Mouse (Mus musculus) midbrain, embryonic 15.5 days (tissue): ENCODE measurements at regions not wholly inside any gene's neighbourhood (a gene's known extent, or its start where the extent isn't known, plus 50 kb on each side); places are given as distances from the start of the nearest gene placed in this dataset.
A peak's percentile ranks its signal among the peaks of the same experiment; 100 is the strongest.

ENCODE experiments used
- ATAC-seq: fragments of 200-750 bp; cut with Nextera tagmentation; replicated peaks from 2 replicates; pipeline ENCODE4 v1.8.0; 2017; ENCODE audit warnings: moderate TSS enrichment
- H3K27ac ChIP-seq: fragments of 300-500 bp; sonication (generic); 2 replicates; pipeline ENCODE4 v1.5.1; 2015; ENCODE audit warnings: mild to moderate bottlenecking, inconsistent platforms
- H3K27me3 ChIP-seq: fragments of 300-500 bp; sonication (generic); replicated peaks from 2 replicates; pipeline ENCODE4 v1.6.1; 2015; ENCODE audit warnings: inconsistent platforms
- H3K36me3 ChIP-seq: fragments of 300-500 bp; sonication (generic); replicated peaks from 2 replicates; pipeline ENCODE4 v1.6.1; 2015; ENCODE audit warnings: inconsistent platforms
- H3K4me1 ChIP-seq: fragments of 300-500 bp; sonication (generic); 2 replicates; pipeline ENCODE4 v1.6.1; 2015; ENCODE audit warnings: inconsistent platforms
- H3K4me2 ChIP-seq: fragments of 300-500 bp; sonication (generic); 2 replicates; pipeline ENCODE4 v1.6.1; 2015; ENCODE audit warnings: inconsistent platforms, mild to moderate bottlenecking, moderate library complexity
- H3K4me3 ChIP-seq: fragments of 300-500 bp; sonication (generic); 2 replicates; pipeline ENCODE4 v1.5.1; 2015; ENCODE audit warnings: mild to moderate bottlenecking, inconsistent platforms
- H3K9ac ChIP-seq: fragments of 300-500 bp; sonication (generic); 2 replicates; pipeline ENCODE4 v1.6.1; 2015; ENCODE audit warnings: mild to moderate bottlenecking, inconsistent platforms
- H3K9me3 ChIP-seq: fragments of 300-500 bp; sonication (generic); 2 replicates; pipeline ENCODE4 v1.6.1; 2016; ENCODE audit warnings: inconsistent platforms
- WGBS: fragments of 180-500 bp; shearing (Covaris S2); methylation state at CpG from one replicate; pipeline ENCODE4 v1.1.7; 2015; ENCODE audit warnings: mixed read lengths; 5-methylcytosine and 5-hydroxymethylcytosine counted together

DNA sequence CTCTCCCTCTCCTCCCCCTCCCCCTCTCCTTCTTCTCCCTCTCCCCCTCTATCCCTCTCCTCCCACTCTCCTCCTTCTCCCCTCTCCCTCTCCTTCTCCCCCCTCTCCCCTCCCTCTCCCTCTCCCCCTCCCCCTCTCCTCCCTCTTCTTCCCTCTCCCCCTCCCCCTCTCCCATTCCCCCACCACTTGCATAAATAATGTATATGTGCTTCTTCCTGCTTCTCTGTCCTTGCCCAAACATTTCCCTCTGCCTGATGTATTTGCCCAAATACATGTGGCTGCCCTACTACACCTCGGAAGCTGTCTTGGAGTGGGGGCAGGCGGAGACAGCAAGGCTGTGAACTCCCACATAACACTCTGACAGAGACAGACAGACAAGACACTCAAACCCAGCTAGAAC, 149.2 kb upstream of the Rybp start:
- ATAC-seq, result no peak
- H3K9ac ChIP-seq, result no peak overlapping the region
- H3K27ac ChIP-seq, result no peak overlapping the region
- H3K36me3 ChIP-seq, result no peaks in the 10 kb centered on the region
- no peak overlapping the region for H3K4me2 ChIP-seq
- no peaks in the 10 kb centered on the region for H3K9me3 ChIP-seq
- 76% methylated on average over 2 of the region's 2 CpGs for WGBS
- no peak overlapping the region for H3K4me3 ChIP-seq
- H3K4me1 ChIP-seq, result peaks cover 27% of the 10 kb centered on the region
- peaks cover 16% of the 10 kb centered on the region; the same call in 1 of the 2 replicates for H3K27me3 ChIP-seq

DNA sequence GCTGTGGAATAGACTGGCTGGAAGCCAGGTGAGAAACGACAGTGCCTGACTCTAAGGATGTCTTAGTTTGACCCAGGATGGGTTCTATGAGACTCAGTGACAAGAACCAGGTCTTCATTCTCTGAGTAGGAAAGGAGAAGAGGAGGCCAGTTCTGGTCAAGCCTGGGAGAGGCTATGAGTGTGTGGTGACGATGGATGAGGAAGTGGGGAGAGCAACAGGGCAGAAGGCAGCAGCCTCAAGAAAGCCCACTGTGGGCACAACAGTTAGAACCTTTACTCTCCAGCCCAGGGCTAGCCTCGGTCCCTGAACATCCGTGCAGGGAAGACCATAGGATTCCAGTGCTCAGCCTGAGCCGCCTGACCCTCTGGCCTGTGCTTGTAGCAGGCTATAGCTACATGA, 147.9 kb upstream of the Rybp start:
- Histone ChIP-seq H3K9me3 (no peaks in the 10 kb centered on the region), H3K4me1 (peaks cover 27% of the 10 kb centered on the region), H3K27ac (no peak overlapping the region), H3K27me3 (peaks cover 18% of the 10 kb centered on the region; the same call in 1 of the 2 replicates), H3K36me3 (no peaks in the 10 kb centered on the region), H3K4me2 (no peak overlapping the region), H3K4me3 (no peak overlapping the region), H3K9ac (no peak overlapping the region)
- 50% methylated on average over 5 of the region's 5 CpGs for WGBS
- ATAC-seq, result no peak

DNA sequence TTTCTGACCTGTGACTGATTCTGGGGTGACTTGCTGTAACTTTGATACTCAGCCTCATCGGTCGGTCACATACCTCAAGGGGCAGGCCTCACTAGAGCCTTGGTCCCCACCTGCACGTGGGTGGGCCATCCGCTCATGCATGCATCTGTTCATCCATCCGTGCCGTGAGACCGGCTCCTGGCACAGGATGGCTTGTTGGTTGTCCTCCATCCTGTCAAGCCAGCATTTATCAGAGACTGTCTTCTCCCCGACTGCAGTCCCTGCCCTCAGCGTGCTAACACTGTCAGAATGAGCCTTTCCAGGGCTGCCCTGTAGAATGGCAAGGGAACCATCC, 146.2 kb upstream of the Rybp start:
- no peak for ATAC-seq
- Histone ChIP-seq H3K27me3 (peaks cover 16% of the 10 kb centered on the region; the same call in 1 of the 2 replicates), H3K9ac (no peak overlapping the region), H3K36me3 (no peaks in the 10 kb centered on the region), H3K4me2 (no peak overlapping the region), H3K4me1 (peaks cover 17% of the 10 kb centered on the region), H3K4me3 (no peak overlapping the region), H3K9me3 (no peaks in the 10 kb centered on the region), H3K27ac (no peak overlapping the region)
- 28% methylated on average over 9 of the region's 9 CpGs for WGBS

DNA sequence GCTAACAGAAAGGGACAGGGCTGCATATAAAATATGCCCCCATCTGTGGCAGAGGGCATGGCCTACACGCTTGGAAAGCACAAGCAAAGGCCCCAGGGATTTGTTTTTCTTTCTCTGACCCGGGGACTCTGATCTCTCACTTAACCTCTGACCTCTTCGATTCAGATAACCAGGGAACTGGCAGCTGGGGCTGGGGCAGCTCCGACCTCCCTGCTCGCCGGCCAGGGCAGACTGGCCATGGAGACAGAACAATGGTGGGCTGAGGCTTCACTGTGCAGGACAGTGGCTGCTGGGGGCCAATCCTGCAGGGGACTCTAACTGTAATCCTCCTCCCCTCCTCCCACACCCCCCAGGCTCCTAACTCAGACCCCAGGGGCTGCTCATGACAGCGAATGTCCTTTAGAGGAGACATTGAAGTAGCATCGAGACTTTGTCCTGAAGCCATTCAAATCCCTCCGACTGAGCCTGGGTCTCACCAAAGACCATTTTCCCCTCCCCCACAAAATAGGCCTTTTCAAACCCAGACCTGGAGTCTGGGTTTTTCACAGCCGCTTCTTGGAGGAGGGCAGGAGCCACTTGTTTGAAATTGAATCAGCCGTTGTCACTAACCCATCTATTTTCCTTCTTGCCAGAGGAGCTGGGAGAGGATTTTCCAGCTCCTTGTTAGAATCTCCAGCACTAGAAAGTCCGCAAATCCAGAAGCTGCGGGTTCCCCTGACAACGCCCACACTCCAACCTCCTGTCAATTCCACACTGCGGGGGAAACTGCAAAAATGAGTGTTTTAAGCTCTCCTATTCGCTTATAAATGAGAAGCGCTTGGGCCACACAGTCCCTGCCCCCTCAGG, 145.6 kb upstream of the Rybp start:
- Histone ChIP-seq H3K27ac (no peak overlapping the region), H3K36me3 (no peaks in the 10 kb centered on the region), H3K4me2 (no peak overlapping the region), H3K9me3 (no peaks in the 10 kb centered on the region), H3K27me3 (peaks cover 16% of the 10 kb centered on the region; the same call in 1 of the 2 replicates), H3K4me3 (no peak overlapping the region), H3K9ac (no peak overlapping the region; the same call in 1 of the 2 replicates), H3K4me1 (peaks cover 11% of the 10 kb centered on the region)
- ATAC-seq, result 0 out of 2 replicates have a peak, but pooled peaks have one; percentile 19
- WGBS, result 12% methylated on average over 17 of the region's 17 CpGs

DNA sequence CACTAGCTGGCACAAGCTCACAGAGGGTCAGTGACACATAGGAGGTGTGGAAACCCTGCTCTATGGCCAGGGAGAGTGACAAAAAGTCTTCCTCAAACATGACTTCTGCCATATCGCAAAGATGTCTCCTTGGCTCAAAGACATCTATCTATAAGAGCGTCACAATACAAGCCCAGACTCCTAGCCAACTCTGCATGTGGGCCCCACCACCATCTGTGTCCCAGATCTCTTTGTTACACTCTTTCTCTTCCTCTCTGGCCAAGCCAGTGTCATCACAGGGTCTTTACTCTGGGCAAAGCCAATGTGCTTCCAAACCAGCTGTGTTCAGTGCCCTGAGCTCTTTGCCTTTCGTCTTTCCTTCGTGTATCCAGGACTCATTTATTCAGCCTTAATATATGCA, 143.0 kb upstream of the Rybp start:
- no peaks in the 10 kb centered on the region for H3K9me3 ChIP-seq
- ATAC-seq, result no peak
- no peaks in the 10 kb centered on the region for H3K36me3 ChIP-seq
- H3K4me1 ChIP-seq, result peaks cover 10% of the 10 kb centered on the region
- no peak overlapping the region for H3K27ac ChIP-seq
- 64% methylated on average over 4 of the region's 4 CpGs for WGBS
- no peak overlapping the region for H3K9ac ChIP-seq
- peaks cover 13% of the 10 kb centered on the region; the same call in 1 of the 2 replicates for H3K27me3 ChIP-seq
- H3K4me3 ChIP-seq, result no peak overlapping the region
- no peak overlapping the region for H3K4me2 ChIP-seq

DNA sequence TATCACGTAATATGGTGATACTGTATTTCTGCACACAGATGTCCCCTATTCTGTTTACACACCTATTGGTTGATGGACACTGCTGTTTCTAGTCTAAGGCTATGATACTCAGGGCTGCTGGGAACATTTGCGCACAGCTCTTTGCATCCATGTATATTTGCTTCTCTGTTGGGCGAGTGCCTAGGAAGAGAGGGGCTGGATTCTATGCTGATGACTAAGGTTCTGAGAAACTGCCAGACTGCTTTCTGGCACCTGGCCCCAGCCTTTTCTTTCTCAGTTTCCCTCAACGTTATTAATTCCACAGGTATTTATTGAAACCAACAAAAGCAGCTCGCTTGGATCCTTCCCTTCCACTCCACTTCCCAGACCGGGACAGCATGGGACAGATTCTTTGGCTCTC, 142.2 kb upstream of the Rybp start:
- Histone ChIP-seq H3K27ac (no peak overlapping the region), H3K4me1 (peaks cover 10% of the 10 kb centered on the region), H3K9ac (no peak overlapping the region), H3K4me2 (no peak overlapping the region), H3K36me3 (no peaks in the 10 kb centered on the region), H3K27me3 (peaks cover 13% of the 10 kb centered on the region; the same call in 1 of the 2 replicates), H3K4me3 (no peak overlapping the region), H3K9me3 (no peaks in the 10 kb centered on the region)
- no peak for ATAC-seq
- whole genome bisulfite sequencing, result 78% methylated on average over 6 of the region's 6 CpGs

DNA sequence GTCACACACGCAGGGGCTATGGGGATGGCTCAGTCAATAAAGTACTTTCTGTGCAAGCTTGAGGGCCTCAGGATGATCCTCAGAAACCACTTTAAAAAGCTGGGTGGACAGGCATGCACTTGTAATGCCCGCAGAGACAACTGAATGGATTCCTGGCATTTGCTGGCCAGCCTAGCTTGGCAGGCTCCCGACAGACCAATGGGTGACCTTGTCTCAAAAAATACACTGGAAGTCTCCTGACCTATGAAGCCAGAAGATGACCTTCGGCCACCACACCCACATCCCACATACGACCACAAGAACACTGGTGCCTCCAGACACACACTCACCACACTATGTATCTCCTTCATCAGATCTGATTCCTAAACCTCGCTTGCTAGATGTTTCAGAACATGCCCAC, 141.5 kb upstream of the Rybp start:
- H3K27me3 ChIP-seq, result peaks cover 13% of the 10 kb centered on the region; the same call in 1 of the 2 replicates
- H3K9ac ChIP-seq, result no peak overlapping the region
- H3K4me2 ChIP-seq, result no peak overlapping the region
- H3K4me3 ChIP-seq, result no peak overlapping the region
- peaks cover 10% of the 10 kb centered on the region for H3K4me1 ChIP-seq
- H3K9me3 ChIP-seq, result no peaks in the 10 kb centered on the region
- no peaks in the 10 kb centered on the region for H3K36me3 ChIP-seq
- no peak for ATAC-seq
- WGBS, result 89% methylated on average over 6 of the region's 6 CpGs
- H3K27ac ChIP-seq, result no peak overlapping the region

DNA sequence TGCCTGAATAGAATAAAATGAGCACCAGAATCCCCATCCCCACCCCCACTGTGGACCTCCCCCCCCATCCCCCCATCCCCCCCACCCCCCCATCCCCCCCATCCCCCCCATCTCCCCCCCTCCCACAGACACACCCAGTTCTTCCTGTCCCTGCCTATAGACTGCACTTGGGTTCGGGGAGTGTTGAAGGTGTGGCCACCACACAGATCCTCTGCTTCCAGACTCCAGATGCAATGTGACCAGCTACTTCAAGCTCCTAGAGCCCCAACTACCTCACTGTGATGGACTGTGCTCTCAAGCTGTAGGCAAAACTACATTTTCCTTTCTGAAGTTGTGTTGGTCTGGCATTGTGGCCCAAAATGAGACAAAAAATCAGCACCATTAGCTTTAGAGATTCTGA, 138.3 kb upstream of the Rybp start:
- H3K4me3 ChIP-seq, result no peak overlapping the region
- no peaks in the 10 kb centered on the region for H3K9me3 ChIP-seq
- no peak overlapping the region for H3K9ac ChIP-seq
- no peaks in the 10 kb centered on the region for H3K36me3 ChIP-seq
- no peak overlapping the region for H3K27ac ChIP-seq
- no peak for ATAC-seq
- peaks cover 13% of the 10 kb centered on the region for H3K27me3 ChIP-seq
- WGBS, result 75% methylated on average over 1 of the region's 1 CpGs
- no peak overlapping the region for H3K4me2 ChIP-seq
- H3K4me1 ChIP-seq, result peaks cover 8% of the 10 kb centered on the region

DNA sequence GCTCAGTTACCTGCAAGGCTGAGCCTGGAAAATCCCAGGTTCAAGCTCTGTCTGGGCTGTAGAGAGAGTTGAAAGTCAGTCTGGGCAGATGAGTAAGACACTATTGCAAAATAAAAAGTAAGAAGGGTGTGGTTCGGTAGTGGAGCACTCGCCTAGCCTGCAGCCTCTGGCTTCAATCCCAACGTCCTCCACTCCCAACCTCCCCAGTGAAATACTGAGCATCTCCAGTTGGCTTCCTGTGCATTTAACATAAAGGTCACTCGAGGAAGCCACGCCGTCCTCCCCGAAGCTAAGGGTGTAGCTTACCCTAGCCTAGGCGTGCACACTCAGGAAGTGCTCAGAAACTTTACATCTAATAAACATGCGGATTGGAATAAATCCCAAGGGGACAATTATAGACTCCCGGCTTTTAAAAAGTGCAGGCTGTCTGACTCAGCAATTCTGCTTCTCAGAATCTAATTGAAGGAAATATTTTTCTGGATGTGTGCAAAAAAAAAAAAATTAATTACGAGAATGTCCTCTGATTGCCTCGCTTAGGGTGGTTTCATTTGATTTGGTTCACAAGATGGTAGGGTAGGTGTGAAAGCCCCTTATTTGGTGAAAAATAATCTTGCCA, 137.6 kb upstream of the Rybp start:
- peaks cover 8% of the 10 kb centered on the region for H3K4me1 ChIP-seq
- 69% methylated on average over 12 of the region's 12 CpGs for WGBS
- ATAC-seq, result no peak
- no peak overlapping the region for H3K4me3 ChIP-seq
- H3K9me3 ChIP-seq, result no peaks in the 10 kb centered on the region
- peaks cover 10% of the 10 kb centered on the region for H3K27me3 ChIP-seq
- no peak overlapping the region for H3K9ac ChIP-seq
- H3K27ac ChIP-seq, result no peak overlapping the region
- no peak overlapping the region for H3K4me2 ChIP-seq
- no peaks in the 10 kb centered on the region for H3K36me3 ChIP-seq

DNA sequence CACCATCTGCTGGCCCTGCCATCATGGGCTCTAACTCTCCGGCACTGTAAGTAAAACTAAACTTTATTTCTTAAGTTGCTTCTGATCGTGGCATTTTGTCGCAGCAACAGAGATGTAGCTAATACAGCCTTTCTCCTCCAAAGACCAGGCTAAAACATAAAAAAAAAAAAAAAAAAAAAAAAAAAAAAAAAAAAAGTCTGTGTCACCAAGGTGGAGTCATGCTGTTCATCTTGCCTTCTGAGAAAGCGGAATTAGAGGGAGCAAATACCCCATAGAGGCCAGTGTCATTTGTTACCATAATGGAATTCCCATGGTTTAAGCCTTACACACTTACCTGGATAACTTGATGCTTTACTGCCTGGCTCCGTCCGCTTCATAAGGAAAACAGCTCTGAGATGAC, 136.9 kb upstream of the Rybp start:
- H3K9me3 ChIP-seq, result no peaks in the 10 kb centered on the region
- ATAC-seq, result no peak

DNA sequence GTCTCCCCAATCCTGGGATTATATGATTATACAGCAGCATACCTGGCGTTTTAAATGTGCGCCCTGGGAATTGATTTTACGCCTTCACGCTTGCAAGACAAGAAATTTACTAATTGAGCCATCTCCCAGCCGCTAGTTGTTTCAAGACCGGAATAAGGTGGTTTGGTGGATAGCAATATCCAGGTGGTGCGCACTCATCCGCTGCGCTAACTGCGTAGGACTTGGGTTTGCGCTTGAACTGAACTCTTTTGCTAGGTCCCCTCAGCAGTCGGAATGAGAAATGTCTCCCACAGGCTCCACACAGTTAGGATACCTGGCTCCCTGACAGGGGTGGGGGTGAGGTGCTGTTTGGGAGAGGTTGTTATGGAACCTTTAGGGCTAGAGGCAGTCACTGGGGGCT, 136.4 kb upstream of the Rybp start:
- H3K27ac ChIP-seq, result no peak overlapping the region
- no peaks in the 10 kb centered on the region for H3K9me3 ChIP-seq
- no peak overlapping the region for H3K9ac ChIP-seq
- no peak for ATAC-seq
- H3K36me3 ChIP-seq, result no peaks in the 10 kb centered on the region
- WGBS, result 88% methylated on average over 12 of the region's 12 CpGs
- no peak overlapping the region for H3K4me3 ChIP-seq
- H3K27me3 ChIP-seq, result peaks cover 10% of the 10 kb centered on the region
- H3K4me1 ChIP-seq, result peaks cover 8% of the 10 kb centered on the region
- no peak overlapping the region for H3K4me2 ChIP-seq

More for the DNA sequence above, 136.9 kb upstream of the Rybp start:
- no peak overlapping the region for H3K4me2 ChIP-seq
- peaks cover 8% of the 10 kb centered on the region for H3K4me1 ChIP-seq
- no peaks in the 10 kb centered on the region for H3K36me3 ChIP-seq
- 92% methylated on average over 6 of the region's 6 CpGs for WGBS
- H3K27me3 ChIP-seq, result peaks cover 10% of the 10 kb centered on the region
- no peak overlapping the region for H3K27ac ChIP-seq
- no peak overlapping the region for H3K9ac ChIP-seq
- H3K4me3 ChIP-seq, result no peak overlapping the region

DNA sequence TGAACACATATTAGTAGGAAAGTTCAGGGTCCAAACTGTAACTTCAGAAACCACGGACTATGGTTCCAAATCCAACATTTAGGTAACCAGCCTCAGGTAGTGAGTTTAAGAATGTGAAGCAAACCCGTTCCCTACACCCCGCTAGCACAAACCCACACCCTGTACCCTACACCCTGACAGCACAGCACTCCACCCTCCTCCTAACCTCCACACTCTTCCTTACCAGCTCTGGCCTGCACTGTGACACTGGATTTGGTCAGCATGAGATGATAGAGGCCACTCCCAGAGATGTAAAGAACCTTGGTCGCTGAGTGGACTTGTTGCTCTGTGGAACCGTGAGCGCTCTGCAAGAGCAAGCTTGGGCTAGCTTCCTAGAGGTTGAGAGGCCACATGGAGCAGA, 135.3 kb upstream of the Rybp start:
- H3K27ac ChIP-seq, result no peak overlapping the region
- peaks cover 8% of the 10 kb centered on the region for H3K4me1 ChIP-seq
- no peak; the same call in 1 of the 2 replicates for ATAC-seq
- no peak overlapping the region for H3K9ac ChIP-seq
- no peak overlapping the region for H3K4me2 ChIP-seq
- H3K27me3 ChIP-seq, result peaks cover 9% of the 10 kb centered on the region
- WGBS, result 77% methylated on average over 6 of the region's 6 CpGs
- H3K4me3 ChIP-seq, result no peak overlapping the region
- no peaks in the 10 kb centered on the region for H3K9me3 ChIP-seq
- no peaks in the 10 kb centered on the region for H3K36me3 ChIP-seq
